Mouse (Mus musculus) T-helper 17 cell (primary cell): ENCODE data around the gene Hcn3.

Experiments used
- in situ Hi-C, 2 experiments: fragments of 300-600 bp; cut with MboI, MseI; formaldehyde crosslinking; loops; 1 replicate in 1 of 2; 2 replicates in 1 of 2; pipeline ENCODE4 v1.15.1; 2025; ENCODE audit warnings: high pct_unique_total_duplicates in 2 of 2

Hcn3 gene

DNA sequence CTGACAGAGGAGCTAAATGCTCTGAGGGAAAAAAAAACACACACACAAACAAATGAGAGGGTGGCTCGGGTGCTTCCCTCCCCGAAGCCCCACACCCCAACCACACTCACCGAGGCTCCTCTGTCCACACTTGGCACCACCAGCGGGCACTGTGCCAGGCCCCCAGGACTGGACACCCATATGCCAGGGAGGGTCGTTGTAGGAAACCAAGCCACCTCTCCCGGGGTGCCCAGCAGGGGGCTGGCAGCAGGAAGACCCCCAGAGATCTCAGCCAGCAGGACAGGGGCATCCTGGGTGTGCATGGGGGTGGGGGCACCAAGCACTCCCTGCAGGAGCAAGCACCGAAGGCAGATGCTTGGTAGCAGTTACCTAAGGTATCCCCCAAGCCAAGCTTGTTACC, 59.2 kb downstream of the Hcn3 start, which contains the start of gene Gm43738:
Gm43738 (minus strand) TSS at position 289 of the 400 bp plus-strand sequence.
- in situ Hi-C loops, result no loop called here
